Mouse (Mus musculus) gastrocnemius, adult 2 months (tissue): ENCODE measurements at regions not wholly inside any gene's neighbourhood (a gene's known extent, or its start where the extent isn't known, plus 50 kb on each side); places are given as distances from the start of the nearest gene placed in this dataset.
"Not testable (repeated sequence)": the region's sequence is repeated elsewhere in the genome, so short reads cannot be mapped to it uniquely, and the experiment has no call there.

Experiments
- DNase-seq: peaks from one replicate; pipeline ENCODE4 v3.0.0; 2022
- H3K27ac ChIP-seq: fragments of 200-600 bp; 2 replicates; pipeline ENCODE4 v1.8.1; 2022; ENCODE audit warnings: mild to moderate bottlenecking
- H3K4me3 ChIP-seq: fragments of 200-600 bp; 2 replicates; pipeline ENCODE4 v1.8.1; 2022; ENCODE audit warnings: mild to moderate bottlenecking, moderate library complexity
- CTCF ChIP-seq: fragments of 200-600 bp; IDR thresholded peaks from 2 replicates; pipeline ENCODE4 v1.8.1; 2022; ENCODE audit warnings: antibody characterized with exemption, mild to moderate bottlenecking, moderate library complexity
- intact Hi-C: fragments of 180-260 bp; cut with DNase I; formaldehyde crosslinking; loops from one replicate; pipeline ENCODE4 v1.15.1; 2025

DNA sequence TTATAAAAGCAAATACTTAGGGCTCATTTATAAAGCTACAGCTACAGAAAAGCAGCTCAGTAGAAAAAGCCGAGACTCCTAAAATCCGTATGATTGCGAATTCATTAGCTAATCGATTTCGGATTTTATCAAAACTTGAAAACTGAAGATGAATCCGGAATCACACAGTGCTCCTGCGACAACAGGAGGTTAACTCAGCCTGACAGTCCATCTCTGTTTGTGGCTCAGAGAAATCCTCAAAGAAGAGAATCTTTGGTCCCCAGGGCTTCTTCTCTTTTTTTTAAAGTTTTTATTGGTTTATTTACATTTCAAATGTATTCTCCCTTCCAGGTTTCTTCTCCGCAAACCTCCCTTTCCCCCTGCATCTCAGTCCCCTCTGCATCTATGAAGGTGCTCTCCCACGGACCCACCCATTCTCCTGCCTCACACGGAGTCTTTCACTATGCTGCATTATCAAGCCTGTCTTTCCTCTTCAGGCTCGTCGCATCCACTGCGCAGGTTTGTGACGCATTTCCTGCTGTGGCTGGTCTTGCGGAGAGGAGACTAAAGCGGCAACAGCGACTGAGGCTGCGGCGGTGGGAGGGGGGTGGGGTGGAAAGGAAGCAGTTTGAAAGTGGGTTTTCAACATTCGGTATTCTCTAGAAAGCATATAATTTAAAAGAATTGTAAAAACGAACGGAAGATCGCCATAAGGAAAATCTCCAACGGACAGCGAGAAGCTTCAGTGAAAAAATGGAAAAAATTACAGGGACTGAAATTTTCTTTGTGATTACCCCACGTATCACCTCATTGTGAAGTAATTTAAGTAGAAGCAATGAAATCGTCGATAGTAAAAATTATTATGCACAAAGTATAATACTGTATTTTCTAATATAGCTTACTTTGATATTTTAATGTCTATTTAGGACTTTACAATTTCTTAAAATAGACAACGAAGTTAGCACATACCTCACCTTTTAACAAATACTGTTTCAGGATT is 482.5 kb upstream of the Snrpn start:
- DNase-seq: peak; percentile 19
- H3K27ac ChIP-seq, intact Hi-C loops: not testable (repeated sequence)
- H3K4me3 ChIP-seq: peak overlapping the region; percentile 11; the same call in 1 of the 2 replicates

GRCm38 (mm10) chr7:60617070-60617674 is 477.2 kb upstream of the Snrpn start:
- peak; percentile 7; the same call in 1 of the 2 replicates for TF ChIP-seq CTCF
- DNase-seq, H3K27ac ChIP-seq, H3K4me3 ChIP-seq, intact Hi-C loops: not testable (repeated sequence)
